Mouse (Mus musculus) layer of hippocampus, adult 6 months (tissue): ENCODE measurements around the gene Fam45a. TPM values are rescaled to one million over a fixed set of nuclear protein-coding genes. Genes with fewer than 3 reads are reported as not detected.

Source experiments
- long read RNA-seq, 2 experiments: library from polyadenylated mRNA; unstranded; transcript quantifications; one replicate each; pipeline ENCODE4 v2.0.0; 2019 to 2020
- microRNA-seq: library from miRNA; unstranded; fragments of <30 nt; microRNA quantifications from one replicate; pipeline ENCODE4 v1.2.0, GENCODE M21; 2020
- polyA plus RNA-seq: library from polyadenylated mRNA; unstranded; fragments of <200 nt; fragmentation: Nextera tagmentation; gene quantifications from 2 replicates; pipeline ENCODE4 v1.2.3, GENCODE M21; 2021

Gene Fam45a
- 51.3 and 57.7 TPM in 2 replicates for polyA plus RNA-seq
- long read RNA-seq, experiment 1, transcript Fam45a-201 (9 exons, 2,307 nt) = major isoform, 11 of 43 reads
- long read RNA-seq, experiment 1, transcript Fam45a-202 (8 exons, 2,267 nt) = minor isoform, 7 of 43 reads
- long read RNA-seq, experiment 1, partial matches to known transcripts = 6 of 43 reads
- long read RNA-seq, experiment 1, other reads (novel, unspliced or antisense) = 19 of 43 reads
- long read RNA-seq, experiment 2, transcript Fam45a-201 (9 exons, 2,307 nt) = major isoform, 73 of 236 reads
- long read RNA-seq, experiment 2, transcript Fam45a-202 (8 exons, 2,267 nt) = minor isoform, 71 of 236 reads
- long read RNA-seq, experiment 2, partial matches to known transcripts = 9 of 236 reads
- long read RNA-seq, experiment 2, other reads (novel, unspliced or antisense) = 83 of 236 reads

DNA sequence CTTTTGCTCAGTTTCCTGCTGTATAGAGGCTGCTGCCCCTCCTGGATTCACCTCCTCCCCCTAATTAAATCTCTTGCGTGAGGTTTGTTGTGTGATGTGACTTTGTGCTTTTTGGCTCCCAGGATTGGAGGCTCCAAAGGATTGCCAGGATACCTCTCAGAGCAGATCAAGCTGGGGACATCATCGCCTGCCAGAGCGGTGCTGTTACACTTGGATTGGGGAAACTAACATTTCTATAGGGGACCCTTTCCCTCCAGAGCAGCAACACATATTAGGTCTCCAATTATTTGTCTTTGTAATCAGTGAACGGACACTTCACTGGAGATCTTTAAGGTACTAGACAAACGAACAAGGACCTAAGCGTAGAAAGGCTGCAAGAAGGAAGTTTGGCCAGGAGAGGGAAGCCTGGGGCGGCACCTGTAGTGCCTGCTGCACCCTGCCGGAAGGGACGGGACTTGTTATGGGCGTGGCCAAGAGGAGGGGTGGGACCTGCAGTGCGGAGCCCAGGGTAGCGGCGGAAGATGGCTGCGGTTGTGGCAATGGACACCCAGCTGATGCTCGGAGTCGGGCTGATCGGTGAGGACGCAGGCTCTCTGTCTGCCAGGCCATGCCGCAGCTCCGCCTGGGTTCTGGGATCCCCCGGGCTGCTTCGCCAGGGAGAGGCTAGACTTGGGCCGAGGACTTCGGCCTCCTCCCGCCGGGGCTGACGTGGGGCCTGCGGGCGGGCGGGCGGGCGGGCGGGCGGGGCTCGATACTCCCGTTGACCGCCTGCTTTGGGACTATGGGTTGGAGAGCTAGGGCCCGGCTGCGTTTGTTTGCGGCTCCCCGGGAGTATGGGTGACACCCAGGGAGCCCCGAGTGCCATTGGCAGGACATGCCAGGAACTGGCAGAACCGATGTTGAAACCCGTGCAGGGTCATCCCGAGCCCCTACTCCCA, at the start of gene Fam45a:
TSS of gene Fam45a (plus strand) at position 488 of the 938 bp plus-strand sequence.

GRCm38 (mm10) chr19:60790551-60791161, 20.7 kb upstream of the Fam45a start, which contains the start of gene Eif3a:
Gene Eif3a, minus strand, starts transcription at chr19:60790658.

DNA sequence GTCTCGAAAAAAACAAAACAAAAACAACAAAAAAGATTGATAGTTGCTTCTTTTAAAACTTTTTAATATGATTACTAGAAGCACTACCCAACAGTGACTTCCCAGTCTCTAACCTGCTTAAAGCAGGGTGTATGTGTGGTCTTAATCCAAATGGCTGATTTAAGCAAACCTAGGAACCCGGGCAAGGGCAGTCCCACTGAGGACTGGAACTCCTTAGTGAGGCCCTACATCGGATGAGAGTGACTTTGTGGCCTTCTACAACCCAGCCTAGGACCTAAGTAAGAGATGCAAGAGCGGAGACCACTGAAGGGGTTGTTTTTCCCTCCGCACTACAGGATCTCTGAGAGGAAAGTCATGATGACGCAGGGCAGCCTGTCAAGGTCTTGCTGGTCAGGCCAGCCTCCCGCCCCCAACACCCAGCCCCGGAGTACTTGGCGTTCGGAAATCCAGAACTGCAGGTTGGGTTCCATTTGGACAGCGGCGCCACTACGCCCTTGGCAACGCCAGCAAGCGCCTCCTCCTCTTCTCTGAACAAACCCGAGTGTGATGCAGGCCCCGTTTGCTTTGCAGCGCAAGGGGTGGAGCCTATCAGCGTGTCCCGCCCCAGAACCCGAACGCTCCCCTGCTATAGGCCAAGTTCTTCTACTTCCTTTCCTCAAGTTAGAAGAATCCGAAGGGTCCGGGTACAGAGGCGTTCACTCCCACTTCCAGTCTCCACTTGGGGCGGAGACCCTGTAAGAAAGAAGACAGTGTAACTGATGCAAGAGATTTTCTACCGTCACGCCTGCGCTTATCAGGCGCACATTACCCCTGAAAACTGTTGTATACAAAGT, 49.7 kb downstream of the Fam45a start, which contains the start of gene Sfxn4:
TSS of gene Sfxn4 (minus strand) at position 612 of the 833 bp plus-strand sequence.

GRCm38 (mm10) chr19:60874064-60874694, 62.8 kb downstream of the Fam45a start, which contains the start of gene Prdx3:
Gene Prdx3, minus strand, starts transcription at chr19:60874556.

Small RNA genes within 50 kb of the gene (microRNA-seq; reads per million reads assigned to microRNA genes)
- not detected for gene mmu-mir-3084-1

Other genes starting within 250 kb of the Fam45a start
- gene Cacul1, start 230.6 kb upstream of the Fam45a start, polyA plus RNA-seq = 17.0 and 17.1 TPM in 2 replicates
- gene Nanos1, start 55.6 kb upstream of the Fam45a start, polyA plus RNA-seq = 5.6 and 6.9 TPM in 2 replicates
- 40.1 and 41.6 TPM in 2 replicates for gene Eif3a, start 20.9 kb upstream of the Fam45a start, polyA plus RNA-seq
- gene Sfxn4, start 49.9 kb downstream of the Fam45a start, polyA plus RNA-seq = 10.2 and 11.6 TPM in 2 replicates
- gene Prdx3, start 63.0 kb downstream of the Fam45a start, polyA plus RNA-seq = 133 and 146 TPM in 2 replicates
- 1.2 and 1.7 TPM in 2 replicates for gene Grk5, start 78.2 kb downstream of the Fam45a start, polyA plus RNA-seq